Mouse (Mus musculus) liver, embryonic 14.5 days (tissue): ENCODE measurements around the gene Gm10354. TPM values are rescaled to one million over a fixed set of nuclear protein-coding genes. Genes with fewer than 3 reads are reported as not detected.
A peak's percentile ranks its signal among the peaks of the same experiment; 100 is the strongest.
"Not testable (repeated sequence)": the region's sequence is repeated elsewhere in the genome, so short reads cannot be mapped to it uniquely, and the experiment has no call there.

ENCODE experiments used
- ATAC-seq: fragments of 200-750 bp; cut with Nextera tagmentation; 2 replicates; pipeline ENCODE4 v1.8.0; 2017; ENCODE audit warnings: moderate number of reproducible peaks, mild to moderate bottlenecking, moderate library complexity; ENCODE audit not compliant: insufficient read depth
- DNase-seq, 3 experiments: peaks; one replicate each; pipeline ENCODE4 v3.0.0-alpha.2; 2012 to 2013; ENCODE audit warnings: low read depth in 3 of 3, low spot score in 3 of 3
- H3K27ac ChIP-seq: fragments of 300-500 bp; sonication (generic); 2 replicates; pipeline ENCODE4 v1.5.1; 2014; ENCODE audit warnings: moderate library complexity, mild to moderate bottlenecking, control low read depth, inconsistent platforms
- H3K27me3 ChIP-seq: fragments of 300-500 bp; sonication (generic); 2 replicates; pipeline ENCODE4 v1.6.1; 2014; ENCODE audit warnings: mild to moderate bottlenecking, low read length, moderate library complexity; ENCODE audit not compliant: control insufficient read depth, insufficient read depth
- H3K36me3 ChIP-seq: fragments of 300-500 bp; sonication (generic); replicated peaks from 2 replicates; pipeline ENCODE4 v1.6.1; 2014; ENCODE audit warnings: low read depth; ENCODE audit not compliant: control insufficient read depth, insufficient read depth
- H3K4me1 ChIP-seq, 2 experiments: fragments of 200-500 bp in 1 of 2; fragments of 300-500 bp in 1 of 2; sonication (generic) in 1 of 2; replicated peaks; 2 replicates each; pipeline ENCODE4 v1.6.1; 2012 to 2014; ENCODE audit warnings: antibody characterized with exemption in 1 of 2, inconsistent platforms in 1 of 2, low read length in 1 of 2; ENCODE audit not compliant: control insufficient read depth in 2 of 2, insufficient read depth in 2 of 2
- H3K4me2 ChIP-seq: fragments of 300-500 bp; sonication (generic); 2 replicates; pipeline ENCODE4 v1.6.1; 2014; ENCODE audit warnings: low read depth, mild to moderate bottlenecking, control low read depth, moderate library complexity
- H3K4me3 ChIP-seq, 2 experiments: fragments of 200-500 bp in 1 of 2; fragments of 300-500 bp in 1 of 2; sonication (generic) in 1 of 2; 2 replicates each; pipeline ENCODE4 v1.5.1; 2012 to 2014; ENCODE audit warnings: low read depth in 2 of 2, low read length in 2 of 2, mild to moderate bottlenecking in 2 of 2, control low read depth in 1 of 2, inconsistent platforms in 1 of 2, moderate library complexity in 1 of 2; ENCODE audit not compliant: insufficient read depth in 1 of 2
- H3K9ac ChIP-seq: fragments of 300-500 bp; sonication (generic); replicated peaks from 2 replicates; pipeline ENCODE4 v1.6.1; 2014; ENCODE audit warnings: mild to moderate bottlenecking, control low read depth, moderate library complexity
- H3K9me3 ChIP-seq: fragments of 300-500 bp; sonication (generic); 2 replicates; pipeline ENCODE4 v1.6.1; 2016; ENCODE audit warnings: low read length, mixed read lengths; ENCODE audit not compliant: control insufficient read depth
- WGBS: fragments of 180-500 bp; shearing (Covaris S2); extraction: QIAGEN DNeasy Blood & Tissue Kit; methylation state at CpG from one replicate; pipeline ENCODE4 v1.1.7; 2014; ENCODE audit not compliant: insufficient replicate concordance; 5-methylcytosine and 5-hydroxymethylcytosine counted together
- polyA plus RNA-seq, 2 experiments: library from polyadenylated mRNA; depleted of rRNA in 1 of 2; stranded (reverse) in 1 of 2; unstranded in 1 of 2; fragments of >200 nt; fragmentation: Nextera tagmentation in 1 of 2; extraction: Ambion mirVana in 1 of 2; gene quantifications; 2 replicates each; pipeline versions ENCODE4 v1.2.1 to v1.2.3; 2012 to 2014

Gm10354 gene
- polyA plus RNA-seq, 2 experiments, result not detected

DNA sequence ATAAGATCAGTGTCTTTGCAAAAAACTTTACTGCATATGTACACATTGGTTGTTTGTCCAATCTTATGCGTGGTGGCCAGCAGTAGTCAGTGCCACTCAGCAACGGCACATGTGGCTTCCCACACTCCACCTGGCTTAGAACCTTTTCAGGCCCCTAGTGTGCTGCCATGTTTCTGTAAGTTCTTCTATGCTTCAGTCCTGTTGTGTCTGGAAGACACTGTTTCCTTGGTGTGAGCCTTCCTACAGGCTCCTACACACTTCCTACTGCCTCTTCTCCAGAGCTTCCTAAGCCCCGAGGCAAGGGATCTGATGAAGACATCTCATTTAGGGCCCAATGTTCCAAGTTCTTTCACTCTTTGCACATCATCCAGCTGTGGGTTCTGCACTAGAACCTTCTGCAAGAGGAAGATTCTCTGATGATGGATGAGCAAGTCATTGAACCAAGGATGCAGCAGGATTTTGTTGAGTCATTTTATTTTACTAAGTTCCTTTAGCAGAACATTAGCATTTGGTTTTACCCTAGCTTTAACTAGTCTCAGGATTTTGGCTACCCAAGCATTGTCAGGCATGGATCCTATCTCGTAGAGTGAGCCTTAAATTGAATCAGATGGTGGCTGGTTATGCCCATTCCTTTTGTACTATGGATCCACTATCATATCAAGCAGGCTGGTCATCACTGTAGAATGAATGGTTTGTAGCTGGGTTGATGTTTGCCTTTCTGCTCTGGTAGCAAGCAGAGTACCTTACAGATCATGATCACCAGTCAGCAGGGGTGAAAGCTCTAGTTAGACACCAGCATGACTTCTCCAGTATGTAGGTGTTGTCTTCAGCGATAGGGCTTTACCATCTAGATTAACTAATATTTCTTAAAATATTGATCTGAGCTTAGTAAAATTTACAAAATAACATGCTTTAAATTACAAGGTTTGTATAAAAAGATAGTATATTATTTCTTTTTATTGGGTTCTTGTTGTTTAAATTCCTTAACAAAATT is 26.1 kb upstream of the Gm10354 start:
- 46% methylated on average over 5 of the region's 5 CpGs for WGBS
- H3K4me3 ChIP-seq, H3K27me3 ChIP-seq, H3K36me3 ChIP-seq, DNase-seq, H3K27ac ChIP-seq, H3K9ac ChIP-seq, H3K4me1 ChIP-seq, H3K9me3 ChIP-seq, H3K4me2 ChIP-seq: not testable (repeated sequence)
- ATAC-seq, result peak; percentile 73

DNA sequence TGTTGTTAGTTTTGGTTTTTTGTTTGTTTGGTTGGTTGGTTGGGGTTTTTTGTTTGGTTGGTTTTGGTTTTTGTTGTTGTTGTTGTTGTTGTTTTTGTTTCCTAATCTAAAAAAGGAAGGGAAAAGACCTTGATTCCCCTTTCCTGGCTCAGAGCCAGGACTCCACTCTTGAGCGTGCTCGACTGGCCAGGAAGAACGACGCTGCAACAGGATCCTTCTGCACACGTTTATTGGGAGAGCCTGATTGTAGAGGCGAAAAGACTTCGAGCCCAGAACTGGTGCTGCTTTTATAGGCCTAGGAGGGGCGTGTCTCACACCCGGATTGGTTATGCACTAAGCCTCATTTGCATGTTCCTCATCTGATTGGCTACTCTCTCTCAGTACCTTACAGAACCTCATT is 19.3 kb upstream of the Gm10354 start:
- H3K36me3 ChIP-seq, H3K4me3 ChIP-seq, H3K4me2 ChIP-seq, DNase-seq, H3K9ac ChIP-seq, H3K4me1 ChIP-seq, H3K27me3 ChIP-seq, H3K27ac ChIP-seq, ATAC-seq, H3K9me3 ChIP-seq: not testable (repeated sequence)
- WGBS, result 58% methylated on average over 9 of the region's 9 CpGs

DNA sequence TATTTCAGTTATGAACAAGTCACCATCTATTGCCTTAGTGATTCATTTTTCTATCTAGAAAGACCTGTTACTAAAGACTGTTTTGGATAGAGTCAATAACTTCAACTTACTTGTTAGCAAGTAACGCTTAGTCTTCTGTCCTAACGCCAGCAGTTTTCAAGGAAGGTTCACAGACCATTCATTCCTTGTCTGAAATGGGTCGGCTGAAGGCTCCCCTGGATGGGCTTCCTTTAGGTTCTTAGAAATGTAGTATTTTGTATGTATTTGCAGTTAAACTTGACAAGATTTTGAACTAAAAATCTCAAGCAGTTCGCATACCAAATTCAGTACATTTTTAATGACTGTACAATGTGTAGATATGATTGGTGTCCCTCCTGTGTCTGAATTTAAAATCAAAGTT is 18.8 kb upstream of the Gm10354 start:
- DNase-seq, H3K27me3 ChIP-seq, H3K27ac ChIP-seq, H3K4me3 ChIP-seq, H3K9me3 ChIP-seq, H3K36me3 ChIP-seq, H3K4me2 ChIP-seq, H3K9ac ChIP-seq, ATAC-seq, H3K4me1 ChIP-seq: not testable (repeated sequence)
- 63% methylated on average over 4 of the region's 4 CpGs for WGBS

DNA sequence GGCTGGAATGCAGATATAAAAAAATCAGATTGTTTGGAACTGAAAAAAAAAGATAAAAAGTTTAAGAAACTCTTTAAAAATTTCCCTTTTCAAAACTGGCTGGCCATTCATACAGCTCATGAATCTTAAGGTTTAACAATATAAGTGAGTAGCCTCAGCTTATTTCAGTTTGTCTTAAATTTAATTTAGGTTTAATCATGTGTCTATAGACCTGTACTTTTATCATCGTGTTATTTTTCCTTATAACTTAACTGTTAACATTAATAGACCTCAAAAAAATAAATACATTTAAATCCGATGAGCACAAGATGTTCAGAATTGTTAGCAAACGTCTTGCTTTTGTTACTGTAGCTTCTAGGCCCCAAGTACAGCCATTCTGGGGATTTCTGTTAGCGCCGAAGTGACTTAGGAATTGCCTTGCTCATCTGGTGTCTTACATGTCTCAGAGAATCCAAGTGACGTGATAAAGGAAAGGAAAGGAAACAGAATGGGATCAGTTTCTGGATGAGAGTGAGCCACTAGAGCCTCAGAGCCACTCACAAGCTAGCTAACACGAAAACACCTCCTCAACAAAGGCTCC is 18.0 kb upstream of the Gm10354 start:
- not testable (repeated sequence) for H3K4me2 ChIP-seq, H3K4me1 ChIP-seq, H3K9ac ChIP-seq, H3K36me3 ChIP-seq, H3K27ac ChIP-seq, H3K4me3 ChIP-seq, H3K27me3 ChIP-seq, ATAC-seq, H3K9me3 ChIP-seq, DNase-seq
- WGBS, result 53% methylated on average over 6 of the region's 7 CpGs

DNA sequence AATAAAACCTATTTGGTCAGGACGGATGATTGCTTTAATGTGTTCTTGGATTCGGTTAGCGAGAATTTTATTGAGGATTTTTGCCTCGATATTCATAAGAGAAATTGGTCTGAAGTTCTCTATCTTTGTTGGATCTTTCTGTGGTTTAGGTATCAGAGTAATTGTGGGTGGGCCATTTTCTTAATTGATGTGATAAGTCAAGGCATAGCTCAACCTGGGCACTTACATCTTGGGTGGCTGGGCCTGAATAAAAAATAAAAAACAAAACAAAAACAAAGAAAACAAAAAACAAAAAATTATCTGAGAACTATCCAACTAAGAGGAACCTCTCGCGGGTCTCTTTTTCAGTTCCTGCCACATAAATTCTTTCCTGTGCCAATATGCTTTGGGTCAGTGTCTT is 15.4 kb upstream of the Gm10354 start:
- ATAC-seq, H3K4me1 ChIP-seq, H3K9ac ChIP-seq, H3K4me3 ChIP-seq, H3K36me3 ChIP-seq, H3K27ac ChIP-seq, DNase-seq, H3K4me2 ChIP-seq, H3K9me3 ChIP-seq, H3K27me3 ChIP-seq: not testable (repeated sequence)
- 64% methylated on average over 6 of the region's 6 CpGs for WGBS

DNA sequence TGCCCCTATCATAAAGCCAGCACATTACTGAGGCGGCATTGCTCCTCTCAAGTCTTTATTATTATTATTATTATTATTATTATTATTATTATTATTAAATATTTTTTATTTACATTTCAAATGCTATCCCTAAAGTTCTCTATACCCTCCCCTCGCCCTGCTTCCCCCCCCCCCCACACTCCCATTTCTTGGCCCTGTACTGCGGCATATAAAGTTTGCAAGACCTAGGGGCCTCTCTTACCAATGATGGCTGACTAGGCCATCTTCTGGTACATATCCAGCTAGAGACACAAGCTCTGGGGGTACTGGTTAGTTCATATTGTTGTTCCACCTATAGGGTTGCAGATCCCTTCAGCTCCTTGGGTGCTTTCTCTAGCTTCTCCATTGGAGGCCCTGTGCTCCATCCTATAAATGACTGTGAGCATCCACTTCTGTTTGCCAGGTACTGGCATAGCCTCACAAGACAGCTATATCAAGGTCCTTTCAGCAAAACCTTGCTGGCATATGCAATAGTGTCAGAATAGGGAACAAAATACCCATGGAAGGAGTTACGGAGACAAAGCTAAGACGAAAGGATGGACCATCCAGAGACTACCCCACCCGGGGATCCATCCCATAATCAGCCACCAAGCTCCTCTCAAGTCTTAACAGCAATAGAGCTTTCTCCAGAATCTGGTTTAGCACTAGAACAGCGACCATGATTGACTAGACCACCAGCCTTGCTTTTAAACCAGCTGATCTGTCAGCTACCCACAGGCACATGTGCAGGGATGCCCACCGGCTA is 11.8 kb upstream of the Gm10354 start:
- not testable (repeated sequence) for H3K27ac ChIP-seq, H3K27me3 ChIP-seq, ATAC-seq, H3K4me2 ChIP-seq, H3K4me3 ChIP-seq, H3K4me1 ChIP-seq, H3K9me3 ChIP-seq, H3K9ac ChIP-seq, H3K36me3 ChIP-seq, DNase-seq
- WGBS, result 59% methylated on average over 7 of the region's 8 CpGs

DNA sequence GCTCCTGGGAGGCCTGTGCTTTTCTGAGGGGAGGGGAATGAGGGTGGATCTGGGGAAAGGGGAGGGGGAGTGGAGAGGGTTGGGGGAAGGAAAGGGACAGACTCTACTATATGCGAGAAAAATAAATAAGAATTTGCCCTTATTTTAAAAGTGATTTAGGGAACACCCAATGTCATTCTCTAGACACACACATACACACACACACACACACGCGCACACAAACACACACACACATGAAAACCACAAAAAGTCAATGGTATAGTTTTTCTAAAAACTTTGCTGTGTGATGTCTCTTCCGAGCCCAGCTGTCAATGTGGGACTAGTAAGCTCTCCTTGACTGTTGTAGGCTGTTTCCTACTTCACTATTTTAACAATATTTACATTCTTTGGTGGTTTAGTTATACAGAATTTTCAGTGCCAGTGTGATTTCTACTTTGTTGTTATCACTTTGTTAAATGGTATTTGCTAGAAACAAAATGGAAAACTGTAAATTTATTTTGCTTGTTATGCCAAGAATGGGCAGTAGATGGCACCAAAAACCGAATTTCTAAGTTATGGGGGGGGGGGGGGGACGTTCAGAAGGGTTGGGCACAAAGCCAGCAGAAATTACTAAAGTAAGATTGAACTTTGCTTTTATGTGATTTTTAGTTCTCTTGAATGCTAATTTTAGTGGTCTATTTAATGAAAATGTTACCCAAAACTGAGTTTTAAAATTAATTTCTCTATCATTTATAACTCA is 8.1 kb upstream of the Gm10354 start:
- 21% methylated on average over 5 of the region's 6 CpGs for WGBS
- not testable (repeated sequence) for DNase-seq, ATAC-seq

More for the DNA sequence above, 8.1 kb upstream of the Gm10354 start:
- H3K4me3 ChIP-seq, H3K9me3 ChIP-seq, H3K9ac ChIP-seq, H3K27me3 ChIP-seq, H3K27ac ChIP-seq, H3K4me2 ChIP-seq, H3K4me1 ChIP-seq, H3K36me3 ChIP-seq: not testable (repeated sequence)
